Mouse (Mus musculus) liver, postnatal 0 days (tissue): ENCODE measurements around the gene Acoxl. TPM values are rescaled to one million over a fixed set of nuclear protein-coding genes. Genes with fewer than 3 reads are reported as not detected.

ENCODE experiments used
- ATAC-seq: fragments of 200-750 bp; cut with Nextera tagmentation; 2 replicates; pipeline ENCODE4 v1.8.0; 2017; ENCODE audit warnings: mild to moderate bottlenecking, moderate library complexity
- DNase-seq: peaks from one replicate; pipeline ENCODE4 v3.0.0-alpha.2; 2016
- H3K27ac ChIP-seq: fragments of 300-500 bp; sonication (generic); 2 replicates; pipeline ENCODE4 v1.5.1; 2014; ENCODE audit warnings: antibody characterized with exemption, moderate library complexity, mild to moderate bottlenecking, low read depth
- H3K27me3 ChIP-seq: fragments of 300-500 bp; sonication (generic); 2 replicates; pipeline ENCODE4 v1.6.1; 2014; ENCODE audit warnings: low read length, control low read depth, mixed read lengths; ENCODE audit not compliant: insufficient read depth
- H3K36me3 ChIP-seq: fragments of 300-500 bp; sonication (generic); replicated peaks from 2 replicates; pipeline ENCODE4 v1.6.1; 2014; ENCODE audit warnings: mild to moderate bottlenecking, control low read depth, low read length, moderate library complexity, mixed read lengths; ENCODE audit not compliant: insufficient read depth
- H3K4me1 ChIP-seq: fragments of 300-500 bp; sonication (generic); 2 replicates; pipeline ENCODE4 v1.6.1; 2014; ENCODE audit warnings: antibody characterized with exemption, mild to moderate bottlenecking, control low read depth; ENCODE audit not compliant: insufficient read depth
- H3K4me2 ChIP-seq: fragments of 300-500 bp; sonication (generic); 2 replicates; pipeline ENCODE4 v1.6.1; 2014; ENCODE audit warnings: low read depth, mild to moderate bottlenecking, low read length, moderate library complexity, mixed read lengths
- H3K4me3 ChIP-seq: fragments of 300-500 bp; sonication (generic); 2 replicates; pipeline ENCODE4 v1.5.1; 2014; ENCODE audit warnings: low read depth, low read length
- H3K9ac ChIP-seq: fragments of 300-500 bp; sonication (generic); replicated peaks from 2 replicates; pipeline ENCODE4 v1.6.1; 2014; ENCODE audit warnings: mild to moderate bottlenecking, moderate library complexity
- H3K9me3 ChIP-seq: fragments of 300-500 bp; sonication (generic); 2 replicates; pipeline ENCODE4 v1.6.1; 2016; ENCODE audit warnings: mild to moderate bottlenecking, control low read depth, low read length, mixed read lengths
- CTCF ChIP-seq: sonication (generic); IDR thresholded peaks from 2 replicates; pipeline ENCODE4 v1.5.1; 2016; ENCODE audit warnings: antibody characterized with exemption, low read depth
- EP300 ChIP-seq: IDR thresholded peaks from 2 replicates; pipeline ENCODE4 v1.6.1; 2016; ENCODE audit warnings: antibody characterized with exemption, low read depth, mild to moderate bottlenecking
- WGBS: fragments of 180-500 bp; shearing (Covaris S2); extraction: QIAGEN DNeasy Blood & Tissue Kit; methylation state at CpG from one replicate; pipeline ENCODE4 v1.1.7; 2014; ENCODE audit not compliant: insufficient replicate concordance; 5-methylcytosine and 5-hydroxymethylcytosine counted together
- polyA plus RNA-seq: library from polyadenylated mRNA; unstranded; fragments of >200 nt; fragmentation: Nextera tagmentation; extraction: Ambion mirVana; gene quantifications from 2 replicates; pipeline ENCODE4 v1.2.1, GENCODE M21; 2015

Acoxl gene
- polyA plus RNA-seq, 1 experiment from 2014 or later: 0.05 TPM

DNA sequence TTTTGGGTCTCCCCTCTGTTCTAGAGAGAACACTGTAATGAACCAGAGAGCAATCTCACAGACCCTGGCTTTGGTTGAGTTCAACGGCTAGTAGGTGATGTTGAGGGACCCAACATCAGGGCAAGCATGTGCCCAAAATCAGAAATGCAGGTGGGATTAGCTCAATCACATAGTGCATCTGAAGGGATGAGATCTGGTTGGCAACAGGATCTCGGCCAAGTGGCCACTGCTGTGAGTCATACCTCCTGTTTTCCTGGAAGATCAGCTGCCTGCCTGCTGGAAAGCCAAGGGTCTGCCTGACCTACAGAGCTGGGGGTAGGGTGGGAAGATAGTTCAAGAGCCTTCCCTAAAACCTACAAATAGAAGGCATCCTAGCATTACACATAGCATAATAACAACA lies 185.2 kb downstream of the Acoxl start:
- Histone ChIP-seq H3K27me3 (no peaks in the 10 kb centered on the region), H3K4me1 (no peaks in the 10 kb centered on the region), H3K9ac (no peak overlapping the region), H3K27ac (no peak overlapping the region), H3K36me3 (no peaks in the 10 kb centered on the region), H3K4me2 (no peak overlapping the region), H3K9me3 (no peaks in the 10 kb centered on the region), H3K4me3 (no peak overlapping the region)
- TF ChIP-seq EP300 (no peak), CTCF (no peak)
- DNase-seq (no peak), ATAC-seq (no peak)
- 70% methylated on average over 2 of the region's 2 CpGs for WGBS

DNA sequence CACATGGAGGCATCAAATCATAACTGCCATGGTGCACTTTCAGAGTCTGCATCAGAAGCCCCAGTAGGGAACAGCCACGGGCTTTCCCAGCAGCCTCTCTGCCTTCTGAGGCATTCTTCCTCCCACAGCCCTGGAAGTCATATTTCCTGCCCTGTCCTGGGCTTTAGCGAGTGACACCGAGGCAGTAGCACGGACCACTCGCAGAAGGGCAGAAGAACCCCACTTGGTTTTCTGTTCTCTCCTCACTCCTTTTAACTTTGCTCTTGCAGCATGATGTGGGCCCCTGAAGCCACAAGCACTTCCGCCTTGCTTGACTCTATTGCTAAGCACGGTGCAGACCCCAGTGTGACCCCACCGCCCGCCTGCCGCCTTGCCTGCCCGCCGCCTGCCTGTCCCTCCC lies 189.0 kb downstream of the Acoxl start:
- Histone ChIP-seq H3K9ac (no peak overlapping the region), H3K4me1 (no peaks in the 10 kb centered on the region), H3K27ac (no peak overlapping the region), H3K36me3 (no peaks in the 10 kb centered on the region), H3K4me2 (no peak overlapping the region), H3K4me3 (no peak overlapping the region), H3K9me3 (no peaks in the 10 kb centered on the region), H3K27me3 (no peaks in the 10 kb centered on the region)
- 52% methylated on average over 12 of the region's 12 CpGs for WGBS
- no peak for DNase-seq
- TF ChIP-seq EP300: no peak
- ATAC-seq: no peak

DNA sequence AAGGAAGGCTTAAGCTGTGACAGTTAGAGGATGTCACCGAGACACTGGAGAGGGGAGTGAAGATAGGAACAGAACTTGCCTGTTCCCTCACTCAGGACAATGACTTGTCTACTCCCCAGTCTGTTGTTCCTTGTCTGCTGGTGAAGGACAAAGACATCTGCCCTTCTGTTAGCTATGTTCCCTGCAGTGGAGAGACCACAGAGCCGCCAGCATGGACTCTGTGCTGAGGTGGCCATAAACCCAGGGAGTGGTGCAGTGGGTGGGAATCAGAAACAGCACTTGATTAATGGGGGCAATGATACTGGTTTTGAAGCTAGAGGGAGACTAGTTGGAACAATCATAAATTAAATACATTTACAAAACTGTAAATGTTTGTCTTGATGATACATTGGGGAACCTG lies 191.3 kb downstream of the Acoxl start:
- Histone ChIP-seq H3K9ac (no peak overlapping the region), H3K4me2 (no peak overlapping the region), H3K36me3 (no peaks in the 10 kb centered on the region), H3K4me1 (no peaks in the 10 kb centered on the region), H3K4me3 (no peak overlapping the region), H3K27ac (no peak overlapping the region), H3K27me3 (no peaks in the 10 kb centered on the region), H3K9me3 (no peaks in the 10 kb centered on the region)
- WGBS: 61% methylated on average over 2 of the region's 2 CpGs
- TF ChIP-seq EP300 (no peak), CTCF (no peak)
- ATAC-seq (no peak), DNase-seq (no peak)

DNA sequence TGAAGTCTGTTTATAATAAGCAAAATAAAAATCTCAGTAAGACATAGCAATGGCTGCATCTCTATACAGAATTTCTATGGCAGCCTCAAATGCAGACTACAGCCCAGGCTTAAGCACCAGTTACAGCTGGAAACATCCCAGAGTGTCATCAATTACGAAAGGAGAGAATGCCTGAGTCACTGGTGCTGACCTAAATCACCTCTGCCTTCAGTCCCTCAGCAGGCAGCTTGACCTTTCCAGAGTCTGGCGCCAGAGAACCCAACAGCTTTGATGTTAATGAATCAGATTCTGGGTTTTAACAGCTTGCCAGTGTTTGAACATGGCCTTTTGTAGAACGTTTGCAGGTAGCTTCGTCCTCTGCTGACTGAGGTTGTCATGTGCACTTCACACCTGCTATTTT lies 193.4 kb downstream of the Acoxl start:
- Histone ChIP-seq H3K36me3 (no peaks in the 10 kb centered on the region), H3K4me1 (no peaks in the 10 kb centered on the region), H3K9ac (no peak overlapping the region), H3K27ac (no peak overlapping the region), H3K4me2 (no peak overlapping the region), H3K4me3 (no peak overlapping the region), H3K27me3 (no peaks in the 10 kb centered on the region), H3K9me3 (no peaks in the 10 kb centered on the region)
- DNase-seq (no peak), ATAC-seq (no peak)
- 55% methylated on average over 4 of the region's 4 CpGs for WGBS
- TF ChIP-seq CTCF: no peak
- TF ChIP-seq EP300: no peak

DNA sequence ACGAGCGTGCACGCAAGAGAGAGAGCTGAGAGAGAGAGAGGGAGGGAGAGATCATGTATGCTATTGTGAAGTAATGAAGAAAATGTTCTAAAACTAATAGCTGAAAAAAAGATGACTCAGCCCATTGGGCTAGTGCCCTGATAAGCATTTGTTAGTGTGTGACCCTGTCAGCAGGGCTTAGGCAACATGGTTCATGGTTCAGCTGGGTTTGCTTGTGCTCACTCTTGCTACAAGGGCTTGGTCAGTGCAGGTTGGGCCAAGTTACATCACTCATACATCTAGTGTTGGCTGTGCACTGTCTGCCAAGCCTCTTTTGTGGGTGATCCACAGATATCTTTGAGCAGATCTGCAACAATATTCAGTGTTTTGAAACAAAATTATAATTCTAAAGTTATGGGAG lies 194.8 kb downstream of the Acoxl start:
- no peak overlapping the region for H3K9ac ChIP-seq
- no peaks in the 10 kb centered on the region for H3K4me1 ChIP-seq
- H3K4me3 ChIP-seq: no peak overlapping the region
- no peak overlapping the region for H3K27ac ChIP-seq
- H3K27me3 ChIP-seq: no peaks in the 10 kb centered on the region
- TF ChIP-seq CTCF (no peak), EP300 (peak; percentile 14; the same call in 1 of the 2 replicates)
- no peaks in the 10 kb centered on the region for H3K9me3 ChIP-seq
- no peak overlapping the region for H3K4me2 ChIP-seq
- DNase-seq (peak; percentile 48), ATAC-seq (peak; percentile 100)
- no peaks in the 10 kb centered on the region for H3K36me3 ChIP-seq
- 77% methylated on average over 3 of the region's 3 CpGs for WGBS

DNA sequence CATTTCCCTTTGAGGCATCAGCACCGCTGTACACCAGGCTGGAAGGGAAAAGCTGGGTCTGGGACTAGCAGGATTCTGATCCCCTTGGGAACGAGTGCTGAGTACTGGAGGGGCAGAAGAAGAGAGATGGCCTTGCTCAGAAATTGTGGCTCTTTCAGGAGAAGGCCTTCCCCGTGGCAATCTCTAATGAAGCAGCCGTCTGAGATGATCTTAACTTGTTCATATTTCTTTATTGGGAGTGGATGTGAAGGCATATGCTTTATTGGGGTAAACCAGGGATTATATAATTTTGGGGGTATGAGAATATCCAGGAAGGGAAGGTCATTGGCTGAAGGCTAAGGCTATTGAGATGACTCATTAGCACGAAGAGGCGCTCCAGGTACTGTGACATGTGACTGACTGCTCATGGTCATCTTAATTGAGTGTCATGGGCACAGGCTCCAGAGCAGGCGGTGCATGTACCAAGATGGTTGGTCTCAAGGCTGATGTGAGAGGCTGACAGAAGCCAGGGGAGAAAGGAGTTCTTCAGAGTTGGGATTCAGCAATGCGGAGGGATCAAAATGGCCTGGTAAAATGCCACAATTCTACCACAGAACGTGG lies 195.5 kb downstream of the Acoxl start:
- TF ChIP-seq EP300 (no peak), CTCF (no peak)
- 85% methylated on average over 9 of the region's 9 CpGs for WGBS
- Histone ChIP-seq H3K4me2 (no peak overlapping the region), H3K36me3 (no peaks in the 10 kb centered on the region), H3K4me1 (no peaks in the 10 kb centered on the region), H3K9me3 (no peaks in the 10 kb centered on the region), H3K4me3 (no peak overlapping the region), H3K27me3 (no peaks in the 10 kb centered on the region), H3K27ac (no peak overlapping the region), H3K9ac (no peak overlapping the region)
- ATAC-seq (no peak), DNase-seq (no peak)
